Mouse (Mus musculus): ENCODE results near the gene Olfr713. TPM values are rescaled to one million over a fixed set of nuclear protein-coding genes. Genes with fewer than 3 reads are reported as not detected.

Gene Olfr713
- polyA plus RNA-seq, 1 experiment from 2014 or later, result not detected

DNA sequence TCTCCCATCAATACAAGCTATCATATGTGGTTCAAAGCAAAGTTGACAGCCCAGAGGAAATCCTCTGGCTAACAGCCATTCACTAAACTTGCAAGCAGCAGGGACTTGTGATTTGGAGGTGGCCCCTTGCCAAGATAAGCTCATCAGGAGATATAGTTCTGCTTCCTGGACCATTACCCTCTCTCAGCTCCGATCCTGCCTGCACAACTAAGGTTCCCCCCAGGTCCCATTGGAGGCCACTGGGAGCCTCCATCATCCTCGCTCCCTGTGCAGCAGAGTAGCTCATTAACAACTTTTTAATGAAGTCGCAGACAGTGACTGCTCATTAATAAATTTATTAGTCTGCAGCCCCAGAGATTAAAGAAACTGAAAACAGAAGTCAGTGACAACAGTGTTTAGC, 16.6 kb downstream of the Olfr713 start:
- Histone ChIP-seq H3K4me2 (no peak overlapping the region), H3K9me3 (ENCODE audit: control insufficient read depth, low read length) (no peaks in the 10 kb centered on the region), H3K4me3 (ENCODE audit: low read depth, low read length) (no peak overlapping the region), H3K36me3 (ENCODE audit: control insufficient read depth, insufficient read depth, low read length) (no peaks in the 10 kb centered on the region), H3K9ac (ENCODE audit: low read length) (no peak overlapping the region), H3K4me1 (ENCODE audit: control insufficient read depth, insufficient read depth, low read length) (no peaks in the 10 kb centered on the region), H3K27ac (ENCODE audit: low read depth, low read length) (no peak overlapping the region), H3K27me3 (ENCODE audit: control insufficient read depth, insufficient read depth, low read length) (no peaks in the 10 kb centered on the region)
- 48% methylated on average over 3 of the region's 3 CpGs for WGBS
- DNase-seq (ENCODE audit: low spot score, missing footprints) (no peak), ATAC-seq (ENCODE audit: low FRiP score) (no peak)

DNA sequence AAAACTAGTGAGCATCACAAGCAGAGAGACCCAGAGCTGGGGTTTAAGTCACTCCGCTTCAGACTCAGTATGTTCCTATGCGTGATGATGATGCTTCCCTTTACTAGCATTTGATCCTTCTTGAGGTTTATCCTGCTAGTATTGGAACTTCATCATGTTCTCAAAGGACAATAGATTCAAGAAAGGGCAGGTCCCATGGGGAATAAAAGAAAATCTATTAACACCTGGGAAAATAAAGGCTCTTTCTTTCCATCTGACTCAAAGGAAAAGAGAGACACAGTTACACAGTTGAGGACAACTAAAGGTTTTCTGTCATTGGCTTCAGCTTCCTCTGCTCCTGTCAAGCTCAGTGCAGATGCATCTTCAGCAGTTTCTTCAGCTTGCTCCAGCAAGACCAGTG, 39.7 kb downstream of the Olfr713 start, which contains the start of gene Olfr714:
Gene Olfr714 (plus strand): TSS at position 301 of the 400 bp plus-strand sequence.
- ATAC-seq (ENCODE audit: low FRiP score), result no peak
- H3K9me3 ChIP-seq (ENCODE audit: control insufficient read depth, low read length), result no peaks in the 10 kb centered on the region
- 90% methylated on average over 2 of the region's 2 CpGs for WGBS
- no peak for DNase-seq (ENCODE audit: low spot score, missing footprints)
- H3K4me2 ChIP-seq, result no peak within 1 kb of the TSS
- H3K27ac ChIP-seq (ENCODE audit: low read depth, low read length), result no peak within 1 kb of the TSS
- no peak within 1 kb of the TSS for H3K9ac ChIP-seq (ENCODE audit: low read length)
- H3K4me1 ChIP-seq (ENCODE audit: control insufficient read depth, insufficient read depth, low read length), result no peaks in the 10 kb centered on the region
- no peaks in the 10 kb centered on the region for H3K36me3 ChIP-seq (ENCODE audit: control insufficient read depth, insufficient read depth, low read length)
- H3K27me3 ChIP-seq (ENCODE audit: control insufficient read depth, insufficient read depth, low read length), result no peaks in the 10 kb centered on the region
- no peak within 1 kb of the TSS for H3K4me3 ChIP-seq (ENCODE audit: low read depth, low read length)

Other genes with a start within 250 kb of the Olfr713 start
- gene Olfr699, start 238.0 kb upstream of the Olfr713 start, polyA plus RNA-seq (2014; fragmentation: Nextera tagmentation; extraction: Ambion mirVana), result not detected in 2 replicates
- not detected in 2 replicates for gene Olfr700, start 222.3 kb upstream of the Olfr713 start, polyA plus RNA-seq (2014; fragmentation: Nextera tagmentation; extraction: Ambion mirVana)
- not detected in 2 replicates for gene Olfr701, start 217.0 kb upstream of the Olfr713 start, polyA plus RNA-seq (2014; fragmentation: Nextera tagmentation; extraction: Ambion mirVana)
- gene Olfr702, start 197.3 kb upstream of the Olfr713 start, polyA plus RNA-seq (2014; fragmentation: Nextera tagmentation; extraction: Ambion mirVana), result not detected in 2 replicates
- gene Olfr703, start 187.8 kb upstream of the Olfr713 start, polyA plus RNA-seq (2014; fragmentation: Nextera tagmentation; extraction: Ambion mirVana), result not detected in 2 replicates
- not detected in 2 replicates for gene Olfr704, start 168.0 kb upstream of the Olfr713 start, polyA plus RNA-seq (2014; fragmentation: Nextera tagmentation; extraction: Ambion mirVana)
- gene Olfr705, start 154.3 kb upstream of the Olfr713 start, polyA plus RNA-seq (2014; fragmentation: Nextera tagmentation; extraction: Ambion mirVana), result not detected in 2 replicates
- not detected in 2 replicates for gene Olfr706, start 143.0 kb upstream of the Olfr713 start, polyA plus RNA-seq (2014; fragmentation: Nextera tagmentation; extraction: Ambion mirVana)
- gene Olfr707, start 129.9 kb upstream of the Olfr713 start, polyA plus RNA-seq (2014; fragmentation: Nextera tagmentation; extraction: Ambion mirVana), result not detected in 2 replicates
- gene Olfr1532-ps1, start 123.2 kb upstream of the Olfr713 start, polyA plus RNA-seq (2014; fragmentation: Nextera tagmentation; extraction: Ambion mirVana), result not detected in 2 replicates
- gene Olfr709-ps1, start 99.0 kb upstream of the Olfr713 start, polyA plus RNA-seq (2014; fragmentation: Nextera tagmentation; extraction: Ambion mirVana), result not detected in 2 replicates
- not detected in 2 replicates for gene Olfr710, start 82.9 kb upstream of the Olfr713 start, polyA plus RNA-seq (2014; fragmentation: Nextera tagmentation; extraction: Ambion mirVana)
- gene Olfr6, start 67.2 kb upstream of the Olfr713 start, polyA plus RNA-seq (2014; fragmentation: Nextera tagmentation; extraction: Ambion mirVana), result not detected in 2 replicates
- not detected in 2 replicates for gene Olfr711, start 55.7 kb upstream of the Olfr713 start, polyA plus RNA-seq (2014; fragmentation: Nextera tagmentation; extraction: Ambion mirVana)
- gene Olfr2, start 25.1 kb upstream of the Olfr713 start, polyA plus RNA-seq (2014; fragmentation: Nextera tagmentation; extraction: Ambion mirVana), result not detected in 2 replicates
- not detected in 2 replicates for gene Olfr714, start 39.8 kb downstream of the Olfr713 start, polyA plus RNA-seq (2014; fragmentation: Nextera tagmentation; extraction: Ambion mirVana)
- gene Olfr17, start 62.0 kb downstream of the Olfr713 start, polyA plus RNA-seq (2014; fragmentation: Nextera tagmentation; extraction: Ambion mirVana), result not detected in 2 replicates
- not detected in 2 replicates for gene Olfr715b, start 79.2 kb downstream of the Olfr713 start, polyA plus RNA-seq (2014; fragmentation: Nextera tagmentation; extraction: Ambion mirVana)
- not detected in 2 replicates for gene Olfr715, start 99.9 kb downstream of the Olfr713 start, polyA plus RNA-seq (2014; fragmentation: Nextera tagmentation; extraction: Ambion mirVana)
- gene Olfr716, start 107.2 kb downstream of the Olfr713 start, polyA plus RNA-seq (2014; fragmentation: Nextera tagmentation; extraction: Ambion mirVana), result not detected in 2 replicates
- not detected in 2 replicates for gene Nlrp14, start 135.8 kb downstream of the Olfr713 start, polyA plus RNA-seq (2014; fragmentation: Nextera tagmentation; extraction: Ambion mirVana)
- gene Rbmxl2, start 178.3 kb downstream of the Olfr713 start, polyA plus RNA-seq (2014; fragmentation: Nextera tagmentation; extraction: Ambion mirVana), result 0.15 TPM in 1 of 2 replicates, not detected in the other

All from midbrain, embryonic 11.5 days (tissue).